Mouse (Mus musculus) MEL (cell line): Measurements from ENCODE around the gene Htr2b. TPM values are rescaled to one million over a fixed set of nuclear protein-coding genes. Genes with fewer than 3 reads are reported as not detected.

Experiments used
- DNase-seq: peaks from one replicate; pipeline ENCODE4 v3.0.0; 2011; ENCODE audit warnings: low read depth, low spot score
- H3K27ac ChIP-seq: 2 replicates; pipeline ENCODE4 v1.5.1; 2012; ENCODE audit warnings: low read depth, mild to moderate bottlenecking, control low read depth, low read length, moderate library complexity; ENCODE audit not compliant: control insufficient read depth
- H3K27me3 ChIP-seq, 2 experiments: fragments of 150-350 bp in 1 of 2; sonication (generic) in 1 of 2; 2 replicates each; pipeline ENCODE4 v1.6.1; 2012; ENCODE audit warnings: low read length in 2 of 2, mild to moderate bottlenecking in 2 of 2, improper control_type of control experiment in 1 of 2, moderate library complexity in 1 of 2; ENCODE audit not compliant: insufficient read depth in 2 of 2, control insufficient read depth in 1 of 2
- H3K36me3 ChIP-seq, 2 experiments: 2 replicates each; pipeline ENCODE4 v1.6.1; 2012 to 2014; ENCODE audit warnings: low read length in 2 of 2, improper control_type of control experiment in 1 of 2, inconsistent platforms in 1 of 2, mild to moderate bottlenecking in 1 of 2; ENCODE audit not compliant: insufficient read depth in 2 of 2, control insufficient read depth in 1 of 2
- H3K4me1 ChIP-seq, 2 experiments: fragments of 150-350 bp in 1 of 2; sonication (generic) in 1 of 2; 2 replicates each; pipeline ENCODE4 v1.6.1; 2012; ENCODE audit warnings: low read length in 2 of 2, improper control_type of control experiment in 1 of 2, mild to moderate bottlenecking in 1 of 2; ENCODE audit not compliant: insufficient read depth in 2 of 2, control insufficient read depth in 1 of 2
- H3K4me3 ChIP-seq, 2 experiments: fragments of 150-350 bp in 1 of 2; sonication (generic) in 1 of 2; 2 replicates each; pipeline ENCODE4 v1.5.1; 2012; ENCODE audit warnings: low read depth in 2 of 2, low read length in 2 of 2, mild to moderate bottlenecking in 2 of 2, moderate library complexity in 2 of 2, control low read depth in 1 of 2, improper control_type of control experiment in 1 of 2; ENCODE audit not compliant: control insufficient read depth in 1 of 2, insufficient read depth in 1 of 2
- H3K79me2 ChIP-seq: 2 replicates; pipeline ENCODE4 v1.6.1; 2012; ENCODE audit warnings: mild to moderate bottlenecking, low read length, moderate library complexity; ENCODE audit not compliant: control insufficient read depth, poor library complexity, insufficient read depth
- H3K9ac ChIP-seq: 2 replicates; pipeline ENCODE4 v1.6.1; 2012; ENCODE audit warnings: low read depth, mild to moderate bottlenecking, control low read depth, low read length, moderate library complexity; ENCODE audit not compliant: control insufficient read depth, poor library complexity, severe bottlenecking
- H3K9me3 ChIP-seq: fragments of 150-350 bp; sonication (generic); replicated peaks from 2 replicates; pipeline ENCODE4 v1.6.1; 2012; ENCODE audit warnings: mild to moderate bottlenecking, low read length, improper control_type of control experiment, moderate library complexity; ENCODE audit not compliant: insufficient read depth
- BHLHE40 ChIP-seq: IDR thresholded peaks from 2 replicates; pipeline ENCODE4 v1.6.1; 2012; ENCODE audit warnings: low read depth, mild to moderate bottlenecking, inconsistent platforms, low read length, improper control_type of control experiment, borderline replicate concordance
- CHD2 ChIP-seq: IDR thresholded peaks from 2 replicates; pipeline ENCODE4 v1.6.1; 2011; ENCODE audit warnings: low read length, improper control_type of control experiment
- ELF1 ChIP-seq: IDR thresholded peaks from 2 replicates; pipeline ENCODE4 v1.6.1; 2014; ENCODE audit warnings: low read depth, mild to moderate bottlenecking, inconsistent platforms, low read length, improper control_type of control experiment, moderate library complexity
- HCFC1 ChIP-seq: IDR thresholded peaks from 2 replicates; pipeline ENCODE4 v1.6.1; 2012; ENCODE audit warnings: low read depth, mild to moderate bottlenecking, inconsistent platforms, low read length, improper control_type of control experiment, moderate library complexity
- MAFK ChIP-seq: IDR thresholded peaks from 2 replicates; pipeline ENCODE4 v1.6.1; 2011; ENCODE audit warnings: low read depth, mild to moderate bottlenecking, low read length, improper control_type of control experiment, borderline replicate concordance
- MAX ChIP-seq: IDR thresholded peaks from 2 replicates; pipeline ENCODE4 v1.6.1; 2011; ENCODE audit warnings: low read length, improper control_type of control experiment
- MAZ ChIP-seq: IDR thresholded peaks from 2 replicates; pipeline ENCODE4 v1.6.1; 2012; ENCODE audit warnings: low read depth, mild to moderate bottlenecking, inconsistent platforms, low read length, improper control_type of control experiment
- MEF2A ChIP-seq: IDR thresholded peaks from 2 replicates; pipeline ENCODE4 v1.6.1; 2014; ENCODE audit warnings: low read depth, mild to moderate bottlenecking, inconsistent platforms, low read length, improper control_type of control experiment; ENCODE audit not compliant: poor library complexity, insufficient replicate concordance, severe bottlenecking; ENCODE audit errors: extremely low read depth
- MYC ChIP-seq: IDR thresholded peaks from 2 replicates; pipeline ENCODE4 v1.6.1; 2011; ENCODE audit warnings: low read depth, mild to moderate bottlenecking, low read length, improper control_type of control experiment, moderate library complexity
- NELFE ChIP-seq: IDR thresholded peaks from 2 replicates; pipeline ENCODE4 v1.6.1; 2011; ENCODE audit warnings: low read depth, low read length, improper control_type of control experiment
- NRF1 ChIP-seq: IDR thresholded peaks from 2 replicates; pipeline ENCODE4 v1.6.1; 2014; ENCODE audit warnings: low read depth, mild to moderate bottlenecking, inconsistent platforms, low read length, improper control_type of control experiment, moderate library complexity; ENCODE audit not compliant: poor library complexity, insufficient read depth, severe bottlenecking
- POLR2A ChIP-seq, 2 experiments: IDR thresholded peaks; 2 replicates each; pipeline ENCODE4 v1.6.1; 2011 to 2012; ENCODE audit warnings: low read length in 2 of 2, mild to moderate bottlenecking in 2 of 2, control low read depth in 1 of 2, improper control_type of control experiment in 1 of 2, low read depth in 1 of 2, moderate library complexity in 1 of 2; ENCODE audit not compliant: control insufficient read depth in 1 of 2, insufficient read depth in 1 of 2, poor library complexity in 1 of 2
- POLR2AphosphoS2 ChIP-seq: IDR thresholded peaks from 2 replicates; pipeline ENCODE4 v1.6.1; 2011; ENCODE audit warnings: low read length, improper control_type of control experiment
- POLR2AphosphoS5 ChIP-seq: IDR thresholded peaks from 2 replicates; pipeline ENCODE4 v1.6.1; 2012; ENCODE audit warnings: low read depth, borderline replicate concordance, mild to moderate bottlenecking, inconsistent platforms, low read length, moderate library complexity, mixed read lengths
- RAD21 ChIP-seq: IDR thresholded peaks from 2 replicates; pipeline ENCODE4 v1.6.1; 2011; ENCODE audit warnings: mild to moderate bottlenecking, low read depth, low read length, improper control_type of control experiment
- SIN3A ChIP-seq: IDR thresholded peaks from 2 replicates; pipeline ENCODE4 v1.6.1; 2012; ENCODE audit warnings: low read length, improper control_type of control experiment, inconsistent platforms
- TAL1 ChIP-seq: IDR thresholded peaks from 2 replicates; pipeline ENCODE4 v1.6.1; 2012; ENCODE audit warnings: mild to moderate bottlenecking, inconsistent platforms, low read length, moderate library complexity, mixed read lengths
- TBP ChIP-seq: IDR thresholded peaks from 2 replicates; pipeline ENCODE4 v1.8.0; 2011; ENCODE audit warnings: low read depth, low read length, improper control_type of control experiment
- TCF12 ChIP-seq: IDR thresholded peaks from 2 replicates; pipeline ENCODE4 v1.6.1; 2014; ENCODE audit warnings: low read depth, mild to moderate bottlenecking, inconsistent platforms, low read length, improper control_type of control experiment, moderate library complexity
- UBTF ChIP-seq: IDR thresholded peaks from 2 replicates; pipeline ENCODE4 v1.6.1; 2012; ENCODE audit warnings: low read depth, mild to moderate bottlenecking, inconsistent platforms, low read length, improper control_type of control experiment, moderate library complexity, borderline replicate concordance; ENCODE audit not compliant: insufficient read depth
- USF1 ChIP-seq: IDR thresholded peaks from 2 replicates; pipeline ENCODE4 v1.6.1; 2014; ENCODE audit warnings: low read depth, mild to moderate bottlenecking, inconsistent platforms, low read length, improper control_type of control experiment, moderate library complexity
- USF2 ChIP-seq, 2 experiments: IDR thresholded peaks; 2 replicates each; pipeline ENCODE4 v1.6.1; 2011 to 2012; ENCODE audit warnings: improper control_type of control experiment in 2 of 2, low read length in 2 of 2, borderline replicate concordance in 1 of 2, inconsistent platforms in 1 of 2, low read depth in 1 of 2, mild to moderate bottlenecking in 1 of 2; ENCODE audit not compliant: insufficient read depth in 1 of 2
- polyA plus RNA-seq, 2 experiments: library from polyadenylated mRNA; stranded (reverse) in 1 of 2; unstranded in 1 of 2; fragments of >175 nt in 1 of 2; fragments of >200 nt in 1 of 2; gene quantifications; 2 replicates each; pipeline versions ENCODE4 v1.2.1 to v1.2.4; 2012; ENCODE audit warnings: low replicate concordance in 2 of 2, low read depth in 1 of 2; ENCODE audit not compliant: insufficient read length in 2 of 2, insufficient read depth in 1 of 2, missing spikeins in 1 of 2
- total RNA-seq: library from RNA; depleted of rRNA; stranded (reverse); fragments of 300-350 nt; gene quantifications from 2 replicates; pipeline ENCODE4 v1.2.3, GENCODE M21; 2012

Htr2b gene
- total and polyA plus RNA-seq, 3 experiments, result 0.15 to 0.22 TPM; not detected in 1

DNA sequence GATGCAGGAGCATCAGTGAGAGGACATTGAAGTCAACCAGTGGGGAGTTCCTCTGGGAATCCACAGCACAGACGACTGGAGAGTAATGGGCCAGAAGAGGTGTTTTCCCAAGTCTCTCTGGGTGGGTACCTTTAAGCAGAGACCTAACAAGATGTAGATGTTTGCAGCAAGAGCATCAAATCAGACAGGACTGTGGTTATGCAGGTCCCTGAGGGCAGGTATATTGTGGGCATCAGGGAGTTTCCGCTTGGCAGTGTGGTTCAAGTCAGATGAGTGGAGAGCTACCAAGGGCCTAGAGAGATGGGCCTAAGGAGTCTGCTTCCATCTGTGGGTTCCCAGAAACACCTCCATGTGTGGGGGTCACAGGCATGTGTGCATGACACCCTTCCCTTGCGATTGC is 44.3 kb upstream of the Htr2b start:
- Histone ChIP-seq H3K9ac (no peak overlapping the region), H3K79me2 (no peaks in the 10 kb centered on the region; the same call in 1 of the 2 replicates), H3K4me1 (peaks cover 15 to 16% of the 10 kb centered on the region in 2 experiments), H3K27me3 (no peaks in the 10 kb centered on the region), H3K36me3 (peaks cover 3 to 14% of the 10 kb centered on the region in 2 experiments; a peak in 3 of 4 replicates), H3K27ac (no peak overlapping the region), H3K4me3 (no peak overlapping the region), H3K9me3 (no peaks in the 10 kb centered on the region)
- DNase-seq, result no peak
- TF ChIP-seq TBP (no peak), MAX (no peak), MAZ (no peak), POLR2AphosphoS2 (no peak), MEF2A (no peak)

DNA sequence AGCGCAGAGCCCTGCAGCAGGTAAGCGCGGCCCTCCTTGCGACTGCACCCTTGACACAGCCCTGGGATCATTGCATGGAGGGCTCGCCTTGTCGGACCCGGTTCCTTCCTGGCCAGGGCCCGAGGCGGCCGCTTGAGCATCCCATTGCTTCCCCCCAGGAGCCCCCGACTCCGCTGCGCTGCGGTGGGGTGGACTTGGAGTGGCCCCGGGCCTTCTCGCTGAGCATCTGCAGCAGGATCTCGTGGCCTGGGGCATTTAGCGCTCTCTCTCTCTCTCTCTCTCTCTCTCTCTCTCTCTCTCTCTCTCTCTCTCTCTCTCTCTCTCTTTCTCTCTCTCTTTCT is 43.0 kb upstream of the Htr2b start:
- Histone ChIP-seq H3K4me3 (peak overlapping the region; percentile 56 to 75), H3K27me3 (no peaks in the 10 kb centered on the region), H3K27ac (no peak overlapping the region), H3K4me1 (peaks cover 5 to 7% of the 10 kb centered on the region in 2 experiments; a peak in 3 of 4 replicates), H3K36me3 (peaks cover under 1 to 8% of the 10 kb centered on the region in 2 experiments; a peak in 3 of 4 replicates), H3K79me2 (no peaks in the 10 kb centered on the region; the same call in 1 of the 2 replicates), H3K9me3 (no peaks in the 10 kb centered on the region), H3K9ac (peak overlapping the region; percentile 68)
- no peak for DNase-seq
- TF ChIP-seq HCFC1, result no peak
- peak in 1 of 2 experiments; percentile 67; a peak in 3 of 4 replicates for TF ChIP-seq POLR2A (IDR thresholded peaks at IDR 0.05; ENCODE audit: control insufficient read depth in 1 of 2, insufficient read depth in 1 of 2, low read depth in 1 of 2, low read length in 2 of 2, poor library complexity in 1 of 2)

DNA sequence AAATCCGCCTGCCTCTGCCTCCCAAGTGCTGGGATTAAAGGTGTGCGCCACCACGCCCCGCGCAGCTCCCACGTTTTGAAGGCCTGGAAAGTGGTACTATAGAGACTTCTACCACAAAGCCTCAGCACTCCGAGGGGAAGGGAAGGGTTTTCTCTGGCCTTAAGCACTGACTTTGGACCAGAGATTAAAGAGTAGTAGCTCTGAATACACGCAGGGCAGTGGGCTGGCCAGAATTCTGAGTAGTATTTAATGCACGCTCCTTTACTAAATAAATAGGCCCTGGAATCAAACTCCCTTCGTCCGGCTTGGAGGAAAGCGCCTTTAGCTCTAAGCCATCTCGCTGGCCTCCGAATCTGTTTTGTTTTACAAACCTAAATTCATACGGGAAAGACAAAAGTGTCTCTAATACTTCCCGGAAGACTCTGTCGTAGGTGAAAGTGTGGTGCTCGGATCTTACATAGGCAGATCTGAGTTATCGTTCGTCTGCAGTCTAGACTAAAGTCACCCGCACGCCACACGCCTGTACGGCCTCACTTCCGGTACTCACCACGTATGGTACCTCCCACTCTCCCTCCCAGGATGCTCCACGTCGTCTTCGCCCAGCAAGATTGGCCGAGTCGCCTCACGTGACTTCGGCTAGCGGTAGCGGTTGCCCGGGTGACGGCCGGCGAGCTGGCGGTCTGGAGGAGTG is 42.5 kb upstream of the Htr2b start, which contains the start of gene Armc9:
Armc9 (plus strand) TSS at position 648 of the 691 bp plus-strand sequence.
- peak within 1 kb of the TSS; percentile 81 for H3K9ac ChIP-seq
- DNase-seq, result peak; percentile 99
- H3K79me2 ChIP-seq, result no peaks in the 10 kb centered on the region; the same call in 1 of the 2 replicates
- peak within 1 kb of the TSS; percentile 94 for H3K27ac ChIP-seq
- H3K27me3 ChIP-seq, result no peaks in the 10 kb centered on the region
- no peaks in the 10 kb centered on the region for H3K9me3 ChIP-seq
- peaks cover 0 to 5% of the 10 kb centered on the region in 2 experiments; a peak in 2 of 4 replicates for H3K36me3 ChIP-seq
- peaks cover 3 to 7% of the 10 kb centered on the region in 2 experiments; a peak in 2 of 4 replicates for H3K4me1 ChIP-seq
- peak within 1 kb of the TSS; percentile 75 to 84 for H3K4me3 ChIP-seq
- TF ChIP-seq SIN3A (peak; percentile 96), USF2 (IDR thresholded peaks at IDR 0.05; ENCODE audit: borderline replicate concordance in 1 of 2, insufficient read depth in 1 of 2, low read depth in 1 of 2, low read length in 2 of 2) (peak; percentile 85 to 95; a peak in 3 of 4 replicates), POLR2AphosphoS2 (peak; percentile 75; the same call in 1 of the 2 replicates), UBTF (no peak), HCFC1 (peak; percentile 89), MYC (peak; percentile 78; the same call in 1 of the 2 replicates), MAZ (no peak), CHD2 (no peak), NRF1 (no peak), USF1 (peak; percentile 99), TAL1 (peak; percentile 40), NELFE (peak; percentile 89), POLR2AphosphoS5 (no peak), TCF12 (peak; percentile 72), MAFK (no peak), MEF2A (no peak), RAD21 (no peak), ELF1 (peak; percentile 96), BHLHE40 (peak; percentile 64; the same call in 1 of the 2 replicates)
